Mouse (Mus musculus) forebrain, embryonic 16.5 days (tissue): ENCODE measurements around the gene Snph. TPM values are rescaled to one million over a fixed set of nuclear protein-coding genes. Genes with fewer than 3 reads are reported as not detected.

Source experiments
- ATAC-seq: fragments of 200-750 bp; cut with Nextera tagmentation; 2 replicates; pipeline ENCODE4 v1.8.0; 2017; ENCODE audit warnings: mild to moderate bottlenecking, moderate library complexity
- H3K27ac ChIP-seq: fragments of 300-500 bp; sonication (generic); 2 replicates; pipeline ENCODE4 v1.5.1; 2014; ENCODE audit warnings: low read length, control low read depth
- H3K27me3 ChIP-seq: fragments of 300-500 bp; sonication (generic); replicated peaks from 2 replicates; pipeline ENCODE4 v1.6.1; 2014; ENCODE audit warnings: low read length; ENCODE audit not compliant: control insufficient read depth, insufficient read depth
- H3K36me3 ChIP-seq: fragments of 300-500 bp; sonication (generic); 2 replicates; pipeline ENCODE4 v1.6.1; 2014; ENCODE audit not compliant: control insufficient read depth, insufficient read depth
- H3K4me1 ChIP-seq: fragments of 300-500 bp; sonication (generic); replicated peaks from 2 replicates; pipeline ENCODE4 v1.6.1; 2014; ENCODE audit warnings: low read length; ENCODE audit not compliant: control insufficient read depth, insufficient read depth
- H3K4me2 ChIP-seq: fragments of 300-500 bp; sonication (generic); 2 replicates; pipeline ENCODE4 v1.6.1; 2014; ENCODE audit warnings: mild to moderate bottlenecking, low read length, control low read depth
- H3K4me3 ChIP-seq: fragments of 300-500 bp; sonication (generic); replicated peaks from 2 replicates; pipeline ENCODE4 v1.5.1; 2014; ENCODE audit warnings: mild to moderate bottlenecking, low read length, control low read depth
- H3K9ac ChIP-seq: fragments of 300-500 bp; sonication (generic); replicated peaks from 2 replicates; pipeline ENCODE4 v1.6.1; 2014; ENCODE audit warnings: low read depth, low read length, control low read depth
- H3K9me3 ChIP-seq: fragments of 300-500 bp; sonication (generic); 2 replicates; pipeline ENCODE4 v1.6.1; 2016; ENCODE audit warnings: low read length; ENCODE audit not compliant: control insufficient read depth
- WGBS: fragments of 180-500 bp; shearing (Covaris S2); extraction: QIAGEN DNeasy Blood & Tissue Kit; methylation state at CpG from one replicate; pipeline ENCODE4 v1.1.7; 2014; 5-methylcytosine and 5-hydroxymethylcytosine counted together
- polyA plus RNA-seq: library from polyadenylated mRNA; unstranded; fragments of >200 nt; fragmentation: Nextera tagmentation; extraction: Ambion mirVana; gene quantifications from 2 replicates; pipeline ENCODE4 v1.2.1, GENCODE M21; 2015

Gene Snph
- polyA plus RNA-seq, 1 experiment from 2014 or later: 14.8 TPM

- Histone ChIP-seq H3K36me3 (peaks cover 23% of the 10 kb centered on the region), H3K27me3 (no peaks in the 10 kb centered on the region), H3K4me3 (no peak overlapping the region), H3K9me3 (no peaks in the 10 kb centered on the region), H3K27ac (no peak overlapping the region), H3K9ac (no peak overlapping the region), H3K4me1 (no peaks in the 10 kb centered on the region), H3K4me2 (no peak overlapping the region)
- no peak for ATAC-seq
- WGBS: 85% methylated on average over 7 of the region's 7 CpGs
These were observed 69.2 kb downstream of the Snph start for GRCm38 (mm10) chr2:151562930-151563921.

GRCm38 (mm10) chr2:151549615-151550121 is 82.7 kb downstream of the Snph start:
- Histone ChIP-seq H3K4me2 (no peak overlapping the region), H3K27ac (no peak overlapping the region), H3K36me3 (peaks cover 13% of the 10 kb centered on the region), H3K27me3 (no peaks in the 10 kb centered on the region), H3K9ac (no peak overlapping the region), H3K4me1 (peaks cover 13% of the 10 kb centered on the region), H3K9me3 (no peaks in the 10 kb centered on the region), H3K4me3 (no peak overlapping the region)
- no peak for ATAC-seq
- 95% methylated on average over 3 of the region's 3 CpGs for WGBS

GRCm38 (mm10) chr2:151546571-151546970 is 85.8 kb downstream of the Snph start:
- H3K36me3 ChIP-seq: peaks cover 11% of the 10 kb centered on the region; the same call in 1 of the 2 replicates
- 94% methylated on average over 4 of the region's 4 CpGs for WGBS
- ATAC-seq: no peak

GRCm38 (mm10) chr2:151544673-151545072 is 87.7 kb downstream of the Snph start:
- 35% methylated on average over 6 of the region's 6 CpGs for WGBS
- Histone ChIP-seq H3K4me3 (no peak overlapping the region), H3K4me1 (peaks cover 33% of the 10 kb centered on the region), H3K36me3 (peaks cover 8% of the 10 kb centered on the region; the same call in 1 of the 2 replicates), H3K9ac (0 out of 2 replicates have a peak overlapping the region, but pooled peaks have one; percentile 9), H3K27me3 (no peaks in the 10 kb centered on the region), H3K4me2 (peak overlapping the region; percentile 83), H3K9me3 (no peaks in the 10 kb centered on the region), H3K27ac (no peak overlapping the region)
- no peak for ATAC-seq

More at GRCm38 (mm10) chr2:151546571-151546970, 85.8 kb downstream of the Snph start:
- Histone ChIP-seq H3K4me2 (no peak overlapping the region), H3K27ac (no peak overlapping the region), H3K4me3 (no peak overlapping the region), H3K27me3 (no peaks in the 10 kb centered on the region), H3K9ac (no peak overlapping the region), H3K9me3 (no peaks in the 10 kb centered on the region), H3K4me1 (peaks cover 30% of the 10 kb centered on the region)

- H3K4me3 ChIP-seq: peak overlapping the region; percentile 91
- 2% methylated on average over 21 of the region's 21 CpGs for WGBS
- H3K4me1 ChIP-seq: peaks cover 33% of the 10 kb centered on the region
- peak overlapping the region; percentile 83 for H3K4me2 ChIP-seq
- H3K27me3 ChIP-seq: no peaks in the 10 kb centered on the region
- H3K36me3 ChIP-seq: peaks cover 8% of the 10 kb centered on the region; the same call in 1 of the 2 replicates
- H3K27ac ChIP-seq: peak overlapping the region; percentile 79
- peak overlapping the region; percentile 94 for H3K9ac ChIP-seq
- no peaks in the 10 kb centered on the region for H3K9me3 ChIP-seq
- peak; percentile 15; the same call in 1 of the 2 replicates for ATAC-seq
These were observed 89.1 kb downstream of the Snph start for GRCm38 (mm10) chr2:151543063-151543895.

- WGBS: under 1% methylated on average over 90 of the region's 93 CpGs
- H3K9me3 ChIP-seq: no peaks in the 10 kb centered on the region
- peaks cover 33% of the 10 kb centered on the region for H3K4me1 ChIP-seq
- no peaks in the 10 kb centered on the region for H3K27me3 ChIP-seq
- peaks cover 8% of the 10 kb centered on the region; the same call in 1 of the 2 replicates for H3K36me3 ChIP-seq
- peak within 1 kb of the TSS; percentile 83 for H3K4me2 ChIP-seq
- H3K27ac ChIP-seq: peak within 1 kb of the TSS; percentile 81
- peak within 1 kb of the TSS; percentile 91 for H3K4me3 ChIP-seq
- peak within 1 kb of the TSS; percentile 94 for H3K9ac ChIP-seq
- peak; percentile 98 for ATAC-seq
These were observed 89.9 kb downstream of the Snph start, which contains the start of gene Fkbp1a for GRCm38 (mm10) chr2:151542323-151543062. TSS of gene Fkbp1a (plus strand) at chr2:151542483.

Other genes starting within 250 kb of the Snph start
- gene 4921509C19Rik, start 156.4 kb downstream of the Snph start, polyA plus RNA-seq: not detected in 2 replicates
- 271 and 287 TPM in 2 replicates for gene Nsfl1c, start 138.4 kb downstream of the Snph start, polyA plus RNA-seq
- 610 and 624 TPM in 2 replicates for gene Fkbp1a, start 90.1 kb downstream of the Snph start, polyA plus RNA-seq
- gene Sdcbp2, start 60.0 kb downstream of the Snph start, polyA plus RNA-seq: 0.89 and 1.0 TPM in 2 replicates
- not detected in 2 replicates for gene Rad21l, start 35.9 kb upstream of the Snph start, polyA plus RNA-seq
- gene Tmem74b, start 69.4 kb upstream of the Snph start, polyA plus RNA-seq: 22.2 and 26.6 TPM in 2 replicates
- 56.7 and 57.3 TPM in 2 replicates for gene Psmf1, start 111.6 kb upstream of the Snph start, polyA plus RNA-seq
- gene Rspo4, start 210.3 kb upstream of the Snph start, polyA plus RNA-seq: 0.10 and 0.11 TPM in 2 replicates